Mouse (Mus musculus) cortical plate, adult 2 months (tissue): Measurements from ENCODE around the gene Hagh.

Experiments
- CTCF ChIP-seq: fragments of 200-500 bp; IDR thresholded peaks from 2 replicates; pipeline ENCODE4 v1.5.1; 2011; ENCODE audit warnings: mild to moderate bottlenecking, control low read depth, low read length; ENCODE audit not compliant: insufficient read depth; ENCODE audit errors: extremely low read depth
- POLR2A ChIP-seq: fragments of 200-500 bp; IDR thresholded peaks from 2 replicates; pipeline ENCODE4 v1.6.1; 2011; ENCODE audit warnings: mild to moderate bottlenecking, low read length, control low read depth; ENCODE audit not compliant: insufficient read depth; ENCODE audit errors: extremely low read depth

DNA sequence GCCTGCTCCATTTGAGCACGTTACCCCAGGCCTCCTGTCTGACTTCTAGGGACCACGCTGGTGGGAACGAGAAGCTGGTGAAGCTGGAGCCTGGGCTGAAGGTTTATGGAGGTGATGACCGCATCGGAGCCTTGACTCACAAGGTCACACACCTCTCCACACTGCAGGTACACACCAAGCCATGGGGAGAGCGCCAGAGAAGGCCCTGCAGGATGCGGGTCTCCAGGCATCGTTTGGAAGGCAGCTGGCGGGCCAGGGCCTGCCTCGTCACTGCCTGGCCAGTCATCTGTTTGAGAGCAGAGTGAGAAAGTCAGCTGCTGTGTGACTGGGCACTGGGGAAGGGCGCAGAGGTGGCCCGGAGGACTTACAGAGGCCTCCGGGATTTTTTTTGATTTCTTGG is 16.6 kb downstream of the Hagh start:
- TF ChIP-seq CTCF, result no peak
- TF ChIP-seq POLR2A, result no peak
